In genomic region chr6:52796035-52796598, GRCm38 (mm10) we compare ENCODE assay signal across 10 mouse cellular contexts.
DNase-seq lines count a peak whose midpoint lies in the region; ATAC-seq and TF ChIP-seq lines count a peak whose summit lies in the region.
"Had no signal": no experiment of that assay in that cellular context is flagged by ENCODE, and none has a peak within 500 bp of the region (broad histone marks: within the 10 kb centered on the region; RNA-seq: fewer than 3 reads in every experiment).

No protein-coding gene starts in this region.

- H3K27ac ChIP-seq in forebrain, embryonic 13.5 days = peak overlapping the region; percentile 78; the same call in 1 of the 2 replicates
- H3K27ac ChIP-seq in forebrain, embryonic 16.5 days (ENCODE audit: low read length) = no peak overlapping the region; the same call in 1 of the 2 replicates
- peak overlapping the region; percentile 38; the same call in 1 of the 2 replicates for H3K27ac ChIP-seq in hindbrain, embryonic 14.5 days
- peak overlapping the region; percentile 49 for H3K27ac ChIP-seq in limb, embryonic 14.5 days (replicated peaks; ENCODE audit: low read depth, low read length)
- H3K27ac ChIP-seq: lung, embryonic 15.5 days had no signal

- ATAC-seq in forebrain, embryonic 13.5 days = no peak
- no peak for ATAC-seq in forebrain, embryonic 16.5 days
- ATAC-seq in hindbrain, embryonic 14.5 days (ENCODE audit: low FRiP score) = no peak
- ATAC-seq in limb, embryonic 14.5 days (ENCODE audit: low FRiP score, low read depth) = peak; percentile 39; the same call in 1 of the 2 replicates

- H3K9ac ChIP-seq in forebrain, embryonic 13.5 days = no peak overlapping the region
- no peak overlapping the region for H3K9ac ChIP-seq in forebrain, embryonic 16.5 days (replicated peaks; ENCODE audit: low read depth, low read length)
- no peak overlapping the region for H3K9ac ChIP-seq in hindbrain, embryonic 14.5 days
- no peak overlapping the region for H3K9ac ChIP-seq in limb, embryonic 14.5 days (ENCODE audit: low read depth, low read length, severe bottlenecking)
- H3K9ac ChIP-seq: lung, embryonic 15.5 days had no signal

- peak; percentile 15 for DNase-seq in right cerebral cortex, postnatal 4 days
- no peak for DNase-seq in right cerebral cortex, adult 2 months (ENCODE audit: low spot score in 2 of 2)
- DNase-seq in hindbrain, embryonic 14.5 days (ENCODE audit: low spot score) = no peak
- no peak for DNase-seq in limb, embryonic 14.5 days (ENCODE audit: low spot score)
- DNase-seq in spleen, adult 12 weeks (ENCODE audit: low spot score) = no peak
- DNase-seq in layer of hippocampus, postnatal 25 days (ENCODE audit: extremely low spot score in 1 of 2, low spot score in 1 of 2) = no peak

- H3K4me2 ChIP-seq in forebrain, embryonic 13.5 days = no peak overlapping the region
- H3K4me2 ChIP-seq in forebrain, embryonic 16.5 days (ENCODE audit: low read length) = no peak overlapping the region
- H3K4me2 ChIP-seq in hindbrain, embryonic 14.5 days (replicated peaks) = no peak overlapping the region
- H3K4me2 ChIP-seq in limb, embryonic 14.5 days (replicated peaks; ENCODE audit: low read depth, low read length, severe bottlenecking) = peak overlapping the region; percentile 31
- H3K4me2 ChIP-seq: lung, embryonic 15.5 days had no signal

- H3K4me1 ChIP-seq in forebrain, embryonic 13.5 days = peaks cover 43% of the 10 kb centered on the region
- peaks cover 27% of the 10 kb centered on the region for H3K4me1 ChIP-seq in forebrain, embryonic 16.5 days (replicated peaks; ENCODE audit: control insufficient read depth, insufficient read depth, low read length)
- H3K4me1 ChIP-seq in hindbrain, embryonic 14.5 days (replicated peaks; ENCODE audit: control insufficient read depth, insufficient read depth, low read length) = peaks cover 20% of the 10 kb centered on the region
- H3K4me1 ChIP-seq in limb, embryonic 14.5 days (ENCODE audit: control insufficient read depth, insufficient read depth, low read length) = peaks cover 44% of the 10 kb centered on the region

- no peaks in the 10 kb centered on the region for H3K36me3 ChIP-seq in forebrain, embryonic 13.5 days (ENCODE audit: poor library complexity, severe bottlenecking)
- no peaks in the 10 kb centered on the region for H3K36me3 ChIP-seq in forebrain, embryonic 16.5 days (ENCODE audit: control insufficient read depth, insufficient read depth)
- H3K36me3 ChIP-seq in hindbrain, embryonic 14.5 days (replicated peaks; ENCODE audit: control insufficient read depth, insufficient read depth) = no peaks in the 10 kb centered on the region
- no peaks in the 10 kb centered on the region for H3K36me3 ChIP-seq in limb, embryonic 14.5 days (ENCODE audit: control insufficient read depth, insufficient read depth, low read length)
- H3K36me3 ChIP-seq: lung, embryonic 15.5 days had no signal

- no peak for TF ChIP-seq POLR2A in limb, embryonic 14.5 days (IDR thresholded peaks at IDR 0.05; ENCODE audit: borderline replicate concordance, extremely low read depth, insufficient read depth, insufficient read length)

- no peaks in the 10 kb centered on the region for H3K9me3 ChIP-seq in forebrain, embryonic 13.5 days (replicated peaks)
- H3K9me3 ChIP-seq in forebrain, embryonic 16.5 days (ENCODE audit: control insufficient read depth, low read length) = no peaks in the 10 kb centered on the region
- H3K9me3 ChIP-seq in hindbrain, embryonic 14.5 days (ENCODE audit: control insufficient read depth, low read length) = no peaks in the 10 kb centered on the region
- no peaks in the 10 kb centered on the region for H3K9me3 ChIP-seq in limb, embryonic 14.5 days (ENCODE audit: control insufficient read depth, low read length)
- H3K9me3 ChIP-seq: lung, embryonic 15.5 days had no signal

- H3K4me3 ChIP-seq in forebrain, embryonic 13.5 days = no peak overlapping the region
- no peak overlapping the region for H3K4me3 ChIP-seq in forebrain, embryonic 16.5 days (replicated peaks; ENCODE audit: low read length)
- H3K4me3 ChIP-seq in hindbrain, embryonic 14.5 days (replicated peaks; ENCODE audit: low read length) = no peak overlapping the region
- no peak overlapping the region for H3K4me3 ChIP-seq in limb, embryonic 14.5 days (replicated peaks; ENCODE audit: low read length)
- H3K4me3 ChIP-seq: lung, embryonic 15.5 days had no signal

- no peaks in the 10 kb centered on the region for H3K27me3 ChIP-seq in forebrain, embryonic 13.5 days
- no peaks in the 10 kb centered on the region for H3K27me3 ChIP-seq in forebrain, embryonic 16.5 days (replicated peaks; ENCODE audit: control insufficient read depth, insufficient read depth, low read length)
- H3K27me3 ChIP-seq in hindbrain, embryonic 14.5 days (ENCODE audit: control insufficient read depth, insufficient read depth, low read length) = no peaks in the 10 kb centered on the region
- no peaks in the 10 kb centered on the region for H3K27me3 ChIP-seq in limb, embryonic 14.5 days (ENCODE audit: control insufficient read depth, insufficient read depth, low read length)
- H3K27me3 ChIP-seq: CH12.LX; lung, embryonic 15.5 days had no signal

- 75% methylated on average over 9 of the region's 9 CpGs for WGBS in forebrain, embryonic 13.5 days
- 58% methylated on average over 9 of the region's 9 CpGs for WGBS in forebrain, embryonic 16.5 days
- 64% methylated on average over 9 of the region's 9 CpGs for WGBS in hindbrain, embryonic 14.5 days
- WGBS in limb, embryonic 14.5 days = 50% methylated on average over 9 of the region's 9 CpGs
